Mouse (Mus musculus): ENCODE measurements around the gene Serpinb9e.
"Not testable (repeated sequence)": the region's sequence is repeated elsewhere in the genome, so short reads cannot be mapped to it uniquely, and the experiment has no call there.

The Serpinb9e gene

GRCm38 (mm10) chr13:33249312-33249711 is at the start of gene Serpinb9e:
Gene Serpinb9e (plus strand): TSS chr13:33249612.
- not testable (repeated sequence) for DNase-seq (ENCODE audit: low spot score)

- DNase-seq (ENCODE audit: low spot score): no peak
Measured at GRCm38 (mm10) chr13:33199740-33200139, 49.7 kb upstream of the Serpinb9e start.

GRCm38 (mm10) chr13:33308631-33309030 is 59.2 kb downstream of the Serpinb9e start:
- DNase-seq (ENCODE audit: low spot score): peak; percentile 20
